Mouse (Mus musculus) small intestine, adult 2 months (tissue): Measurements from ENCODE around the gene Prss57. TPM values are rescaled to one million over a fixed set of nuclear protein-coding genes. Genes with fewer than 3 reads are reported as not detected.

Experiments used
- H3K27ac ChIP-seq: fragments of 200-500 bp; 2 replicates; pipeline ENCODE4 v1.5.1; 2012; ENCODE audit warnings: low read depth, low read length, control low read depth, inconsistent platforms; ENCODE audit not compliant: insufficient read depth
- H3K27me3 ChIP-seq: fragments of 200-500 bp; 2 replicates; pipeline ENCODE4 v1.6.1; 2012; ENCODE audit warnings: mild to moderate bottlenecking, moderate library complexity, low read length, inconsistent platforms; ENCODE audit not compliant: control insufficient read depth, insufficient read depth
- H3K36me3 ChIP-seq: fragments of 200-500 bp; 2 replicates; pipeline ENCODE4 v1.6.1; 2012; ENCODE audit warnings: mild to moderate bottlenecking, low read length, control low read depth, inconsistent platforms; ENCODE audit not compliant: control insufficient read depth, insufficient read depth
- H3K4me1 ChIP-seq: fragments of 200-500 bp; 2 replicates; pipeline ENCODE4 v1.6.1; 2012; ENCODE audit warnings: low read length, inconsistent platforms, mixed read lengths; ENCODE audit not compliant: control insufficient read depth, insufficient read depth, insufficient read length
- H3K4me3 ChIP-seq: fragments of 200-500 bp; 2 replicates; pipeline ENCODE4 v1.5.1; 2012; ENCODE audit warnings: low read depth, mild to moderate bottlenecking, control low read depth, inconsistent platforms, low read length, moderate library complexity
- CTCF ChIP-seq: fragments of 200-500 bp; IDR thresholded peaks from 2 replicates; pipeline ENCODE4 v1.5.1; 2012; ENCODE audit warnings: low read depth, mild to moderate bottlenecking, control low read depth, inconsistent platforms, low read length, moderate library complexity, mixed read lengths; ENCODE audit not compliant: insufficient replicate concordance, insufficient read length; ENCODE audit errors: extremely low read depth
- POLR2A ChIP-seq: fragments of 200-500 bp; IDR thresholded peaks from 2 replicates; pipeline ENCODE4 v1.6.1; 2012; ENCODE audit warnings: low read depth, mild to moderate bottlenecking, control low read depth, inconsistent platforms, low read length, moderate library complexity
- WGBS: fragments of 180-500 bp; shearing (Covaris S2); methylation state at CpG from one replicate; pipeline ENCODE4 v1.1.7; 2018; 5-methylcytosine and 5-hydroxymethylcytosine counted together
- polyA plus RNA-seq: library from polyadenylated mRNA; depleted of rRNA; stranded (reverse); fragments of >200 nt; gene quantifications from 2 replicates; pipeline ENCODE4 v1.2.3, GENCODE M21; 2012

Gene Prss57
- polyA plus RNA-seq, 1 experiment = 0.67 TPM

DNA sequence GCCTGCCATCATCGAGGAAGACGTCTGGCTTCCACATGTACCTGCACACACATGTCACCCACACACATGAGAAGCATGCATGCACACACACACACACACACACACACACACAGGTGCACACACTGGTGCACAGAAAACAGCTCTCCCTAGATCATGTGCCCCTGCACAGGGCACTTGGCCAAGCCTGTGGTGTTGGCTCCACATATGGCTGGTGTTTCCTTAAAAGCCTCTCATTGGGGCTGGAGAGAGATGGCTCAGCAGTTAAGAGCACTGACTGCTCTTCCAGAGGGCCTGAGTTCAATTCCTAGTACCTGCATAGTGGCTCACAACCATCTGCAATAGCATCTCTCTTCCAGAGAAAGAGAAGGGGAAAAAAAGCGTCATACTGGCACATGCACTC, 40.8 kb upstream of the Prss57 start:
- TF ChIP-seq POLR2A (no peak), CTCF (no peak)
- Histone ChIP-seq H3K27ac (no peak overlapping the region), H3K36me3 (peaks cover 55% of the 10 kb centered on the region), H3K4me3 (no peak overlapping the region), H3K27me3 (no peaks in the 10 kb centered on the region), H3K4me1 (peaks cover 29% of the 10 kb centered on the region)
- 80% methylated on average over 3 of the region's 3 CpGs for WGBS

DNA sequence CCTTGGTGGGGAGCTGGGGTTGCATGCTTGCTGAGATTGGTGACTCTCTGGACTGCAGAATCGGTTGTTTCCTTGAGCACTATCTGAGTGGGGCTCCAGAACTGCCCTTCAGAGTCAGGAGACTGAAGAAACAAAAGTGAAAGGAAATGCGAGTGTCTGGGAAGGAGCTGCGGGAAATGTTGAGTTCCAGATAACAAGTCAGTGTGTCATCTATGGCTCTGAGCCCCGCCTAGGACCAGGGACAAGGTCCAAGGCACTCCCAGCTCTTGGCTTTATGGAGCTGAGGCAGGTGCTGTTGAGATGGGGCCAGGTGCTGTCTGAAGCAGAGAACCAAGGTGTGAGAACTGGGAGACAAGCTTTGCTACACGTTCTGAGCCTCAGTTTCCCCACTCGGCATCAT, 33.7 kb upstream of the Prss57 start:
- Histone ChIP-seq H3K27me3 (no peaks in the 10 kb centered on the region), H3K4me3 (peak overlapping the region; percentile 70), H3K27ac (peak overlapping the region; percentile 99), H3K36me3 (peaks cover 47% of the 10 kb centered on the region), H3K4me1 (peaks cover 35% of the 10 kb centered on the region)
- WGBS = 8% methylated on average over 6 of the region's 6 CpGs
- TF ChIP-seq POLR2A = no peak
- no peak for TF ChIP-seq CTCF

DNA sequence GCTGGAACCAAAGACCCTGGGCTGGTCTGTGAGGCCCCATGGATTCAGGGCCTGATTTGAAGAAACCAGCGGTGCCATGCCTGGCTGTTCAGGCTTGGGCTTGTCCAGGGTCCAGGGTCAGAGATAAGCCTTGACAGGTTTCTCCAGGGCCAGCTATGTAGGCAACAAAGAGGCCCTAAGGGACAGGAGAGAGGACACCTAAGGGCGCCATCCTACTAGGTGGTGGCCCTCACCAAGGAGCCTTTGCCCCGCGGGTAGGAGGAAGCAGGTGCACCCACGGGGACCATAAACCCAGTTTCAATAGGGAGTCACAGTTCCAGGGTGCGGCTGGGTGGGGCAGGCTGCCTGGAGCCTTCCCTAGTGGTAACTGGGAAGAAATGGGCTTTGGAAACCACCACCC, 32.2 kb upstream of the Prss57 start:
- H3K27ac ChIP-seq = peak overlapping the region; percentile 99

DNA sequence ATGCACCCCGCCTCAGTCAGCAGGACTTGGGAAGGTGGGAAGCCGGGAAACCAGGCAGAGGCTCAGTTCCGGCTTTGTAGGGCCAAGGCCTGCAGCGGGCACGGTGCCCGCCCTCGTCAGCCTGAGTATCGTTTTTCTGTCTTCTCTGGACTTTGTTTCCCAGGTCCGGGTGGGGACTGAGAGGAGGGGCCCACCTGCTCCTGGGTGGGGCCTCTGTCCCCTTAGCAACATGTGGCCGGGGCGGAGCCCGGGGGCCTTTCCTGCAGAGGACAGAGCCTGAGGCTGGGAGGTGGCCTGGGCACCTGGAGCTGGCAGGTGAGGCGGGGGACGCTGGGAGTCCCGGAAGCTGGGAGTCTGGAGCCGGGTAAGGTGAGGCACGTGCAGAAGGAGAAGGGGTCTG, 31.6 kb upstream of the Prss57 start:
- peak overlapping the region; percentile 99 for H3K27ac ChIP-seq
- TF ChIP-seq CTCF = no peak
- TF ChIP-seq POLR2A = peak; percentile 90

More for the DNA sequence above, 32.2 kb upstream of the Prss57 start:
- H3K27me3 ChIP-seq = no peaks in the 10 kb centered on the region
- TF ChIP-seq CTCF = no peak
- peak; percentile 63; the same call in 1 of the 2 replicates for TF ChIP-seq POLR2A
- WGBS = 16% methylated on average over 6 of the region's 6 CpGs
- peaks cover 43% of the 10 kb centered on the region for H3K4me1 ChIP-seq
- H3K36me3 ChIP-seq = peaks cover 33% of the 10 kb centered on the region
- peak overlapping the region; percentile 70 for H3K4me3 ChIP-seq

DNA sequence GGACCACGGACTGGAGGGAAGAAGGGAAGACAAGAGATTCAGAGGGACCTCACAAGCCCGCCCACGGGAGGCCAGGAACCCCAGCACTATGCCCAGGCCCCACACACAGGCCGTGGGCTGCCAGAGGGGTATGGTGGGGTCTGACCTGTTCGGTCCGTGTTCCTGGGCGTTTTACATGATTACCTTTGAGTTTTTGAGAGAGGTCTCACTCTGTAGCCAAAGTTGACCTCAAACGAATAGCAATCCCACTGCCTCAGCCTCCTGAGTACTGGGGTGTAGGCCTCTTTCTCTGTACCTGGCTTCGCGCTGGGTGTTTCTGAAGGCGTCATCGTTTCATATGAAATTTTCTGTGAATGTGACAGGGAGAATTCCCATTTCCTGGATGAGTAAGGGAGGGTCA, 31.0 kb upstream of the Prss57 start:
- Histone ChIP-seq H3K4me1 (peaks cover 40% of the 10 kb centered on the region), H3K27me3 (no peaks in the 10 kb centered on the region), H3K4me3 (peak overlapping the region; percentile 86), H3K27ac (peak overlapping the region; percentile 98), H3K36me3 (peaks cover 21% of the 10 kb centered on the region)
- no peak for TF ChIP-seq CTCF
- TF ChIP-seq POLR2A = no peak
- WGBS = 29% methylated on average over 12 of the region's 12 CpGs

More for the DNA sequence above, 31.6 kb upstream of the Prss57 start:
- peak overlapping the region; percentile 86 for H3K4me3 ChIP-seq
- WGBS = 17% methylated on average over 17 of the region's 17 CpGs
- H3K36me3 ChIP-seq = peaks cover 27% of the 10 kb centered on the region
- peaks cover 41% of the 10 kb centered on the region for H3K4me1 ChIP-seq
- no peaks in the 10 kb centered on the region for H3K27me3 ChIP-seq

DNA sequence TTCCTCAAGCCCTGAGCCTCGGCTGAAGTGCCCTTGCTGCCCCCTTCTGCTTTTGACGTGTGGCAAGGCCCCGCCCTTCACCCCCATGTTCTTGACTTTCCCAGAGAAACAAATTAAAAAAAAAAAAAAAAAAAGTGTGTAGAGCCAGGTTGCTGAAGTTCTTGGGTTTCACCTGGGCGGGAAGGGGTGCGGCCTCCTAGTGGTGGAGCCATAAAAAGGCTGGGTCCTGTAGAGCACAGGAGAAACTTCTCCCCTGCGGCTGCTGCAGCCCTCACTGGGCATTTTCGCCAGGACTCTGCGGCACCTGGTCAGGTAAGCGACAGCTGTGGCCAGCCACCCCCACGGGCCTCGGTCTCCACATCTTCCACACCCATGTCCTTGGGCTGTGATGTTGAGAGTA, 30.0 kb upstream of the Prss57 start, which contains the start of gene Misp:
Misp (plus strand) TSS at position 208 of the 400 bp plus-strand sequence.
- H3K27ac ChIP-seq = peak within 1 kb of the TSS; percentile 98
- H3K36me3 ChIP-seq = peaks cover 11% of the 10 kb centered on the region
- WGBS = 22% methylated on average over 11 of the region's 11 CpGs
- peak within 1 kb of the TSS; percentile 86 for H3K4me3 ChIP-seq
- H3K27me3 ChIP-seq = no peaks in the 10 kb centered on the region
- peak; percentile 99 for TF ChIP-seq POLR2A
- TF ChIP-seq CTCF = peak; percentile 42; the same call in 1 of the 2 replicates
- H3K4me1 ChIP-seq = peaks cover 41% of the 10 kb centered on the region

DNA sequence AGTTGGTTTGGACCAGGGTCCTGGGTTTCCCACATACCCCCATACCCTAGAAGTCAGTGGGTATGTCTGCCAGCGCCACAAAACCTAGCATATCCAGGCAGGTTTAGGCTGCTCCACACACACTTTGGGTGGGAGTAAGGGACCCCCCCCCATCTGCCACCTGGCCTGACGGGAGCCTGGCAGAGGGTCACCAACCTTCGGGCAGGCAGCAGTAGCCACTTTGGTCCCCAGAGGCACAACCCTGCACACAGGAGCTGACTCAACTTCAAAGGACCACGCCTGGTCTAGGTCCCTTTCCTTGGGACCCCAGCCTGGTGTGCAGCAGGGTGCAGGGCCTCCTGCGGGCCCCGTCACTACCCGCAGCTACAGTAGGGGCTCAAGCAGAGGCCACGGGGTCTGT, 29.5 kb upstream of the Prss57 start:
- 43% methylated on average over 8 of the region's 8 CpGs for WGBS
- Histone ChIP-seq H3K4me3 (peak overlapping the region; percentile 86), H3K36me3 (peaks cover 7% of the 10 kb centered on the region; the same call in 1 of the 2 replicates), H3K27ac (peak overlapping the region; percentile 71), H3K4me1 (peaks cover 39% of the 10 kb centered on the region), H3K27me3 (no peaks in the 10 kb centered on the region)
- TF ChIP-seq POLR2A (no peak), CTCF (no peak)
